Mouse (Mus musculus): Measurements from ENCODE around the gene Zfp804b. TPM values are rescaled to one million over a fixed set of nuclear protein-coding genes. Genes with fewer than 3 reads are reported as not detected.
A peak's percentile ranks its signal among the peaks of the same experiment; 100 is the strongest.
"Not testable (repeated sequence)": the region's sequence is repeated elsewhere in the genome, so short reads cannot be mapped to it uniquely, and the experiment has no call there.

Zfp804b gene
- 2.5 and 2.9 TPM in 2 replicates for total RNA-seq (2014; rRNA removed)
- polyA plus RNA-seq (2015; fragmentation: Nextera tagmentation; extraction: Ambion mirVana): 0.97 and 2.1 TPM in 2 replicates

DNA sequence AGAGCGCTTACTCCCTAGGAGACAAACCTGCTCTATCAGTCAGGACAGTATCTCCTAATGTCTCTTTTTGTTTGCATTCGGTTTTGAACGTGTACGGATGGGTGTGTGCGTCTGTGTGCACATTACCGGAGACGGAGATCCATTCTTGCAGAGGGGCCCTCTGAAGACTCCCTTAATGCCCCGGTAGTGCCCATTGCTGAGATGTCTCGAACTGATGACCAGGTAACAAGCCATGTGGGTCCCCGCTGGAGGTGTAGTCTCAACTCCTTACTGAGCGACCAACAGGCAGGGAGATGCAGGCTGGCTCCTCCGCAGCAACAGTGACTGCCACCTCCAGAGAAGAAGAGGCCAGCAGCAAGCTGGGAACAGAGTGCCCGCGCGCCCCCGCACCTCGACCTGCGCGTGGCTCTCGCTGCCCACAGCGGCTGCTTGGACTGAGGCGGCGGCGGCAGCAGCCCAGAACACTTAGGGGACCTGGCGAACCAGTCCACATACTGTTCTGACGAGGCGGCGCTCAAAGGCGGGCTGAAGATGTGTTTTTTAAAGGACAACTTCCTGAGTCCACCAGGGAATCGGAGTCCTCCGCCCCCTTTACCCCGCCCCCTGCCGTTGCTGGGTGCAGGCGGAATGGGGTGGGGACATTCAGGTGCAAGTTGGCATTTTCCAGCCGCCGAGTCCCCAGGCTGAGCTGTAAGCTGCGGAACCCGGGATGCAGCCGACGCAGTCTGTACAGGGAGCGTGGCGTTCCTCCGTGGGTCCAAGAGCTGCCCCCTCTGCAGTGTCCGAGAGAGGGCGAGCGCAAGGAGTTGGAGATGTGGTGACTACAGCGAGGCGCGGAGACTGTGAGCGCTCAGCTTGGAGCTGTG is at the start of gene Zfp804b:
TSS of gene Zfp804b (minus strand) at position 612 of the 866 bp plus-strand sequence.
- Histone ChIP-seq H3K27ac (ENCODE audit: low read depth, low read length) (peak within 1 kb of the TSS; percentile 35; the same call in 1 of the 2 replicates), H3K4me3 (ENCODE audit: low read depth, low read length) (peak within 1 kb of the TSS; percentile 58), H3K27me3 (ENCODE audit: insufficient read depth, low read length) (no peaks in the 10 kb centered on the region), H3K9ac (peak within 1 kb of the TSS; percentile 55), H3K36me3 (ENCODE audit: insufficient read depth) (no peaks in the 10 kb centered on the region), H3K4me2 (ENCODE audit: low read depth) (peak within 1 kb of the TSS; percentile 97), H3K4me1 (ENCODE audit: insufficient read depth) (no peaks in the 10 kb centered on the region), H3K9me3 (ENCODE audit: low read length) (no peaks in the 10 kb centered on the region)
- WGBS: 1% methylated on average over 50 of the region's 50 CpGs
- peak; percentile 39 for DNase-seq
- peak; percentile 88 for ATAC-seq
- TF ChIP-seq CTCF (IDR thresholded peaks at IDR 0.05; ENCODE audit: low read depth): peak; percentile 36; the same call in 1 of the 2 replicates

DNA sequence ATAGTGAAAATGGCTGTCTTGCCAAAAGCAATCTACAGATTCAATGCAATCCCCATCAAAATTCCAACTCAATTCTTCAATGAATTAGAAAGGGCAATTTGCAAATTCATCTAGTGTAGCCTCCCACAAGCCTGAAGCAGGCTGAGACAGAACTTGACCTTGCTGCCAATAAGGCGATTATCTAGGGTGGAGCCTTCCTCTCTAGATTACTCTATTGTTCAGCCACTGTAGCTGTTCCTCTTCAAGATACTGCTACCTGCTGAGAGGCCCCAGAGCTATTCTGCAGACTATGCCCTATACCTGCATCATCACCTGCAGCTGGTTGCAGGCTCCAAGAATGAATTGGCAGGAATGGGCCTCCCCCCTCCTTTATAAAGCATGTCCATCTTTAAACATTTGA is 20.1 kb upstream of the Zfp804b start:
- not testable (repeated sequence) for DNase-seq; H3K9ac ChIP-seq; H3K36me3 ChIP-seq (ENCODE audit: insufficient read depth); H3K4me2 ChIP-seq (ENCODE audit: low read depth); H3K4me3 ChIP-seq (ENCODE audit: low read depth, low read length); H3K4me1 ChIP-seq (ENCODE audit: insufficient read depth); H3K27me3 ChIP-seq (ENCODE audit: insufficient read depth, low read length); H3K27ac ChIP-seq (ENCODE audit: low read depth, low read length); H3K9me3 ChIP-seq (ENCODE audit: low read length); ATAC-seq
- 81% methylated on average over 1 of the region's 1 CpGs for WGBS

DNA sequence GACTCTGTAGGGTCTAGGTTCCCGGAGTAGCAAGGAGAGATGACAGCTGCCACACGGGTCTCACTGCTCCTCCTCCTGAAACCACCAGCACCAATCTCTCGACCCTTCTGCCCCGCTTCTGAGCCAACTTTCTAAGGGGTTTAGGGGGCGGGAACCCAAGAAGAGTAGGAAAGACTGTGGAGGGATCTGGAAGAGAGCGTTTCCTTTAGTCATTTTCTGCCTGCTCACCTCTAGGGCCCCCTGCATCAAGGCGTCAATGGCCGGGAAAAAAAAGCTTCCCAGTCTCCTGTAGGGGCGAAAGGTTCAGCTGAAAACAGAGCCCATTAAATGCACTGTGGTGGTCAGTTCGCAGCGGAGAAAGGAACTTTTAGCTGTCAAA is 444 bp upstream of the Zfp804b start:
- 1% methylated on average over 11 of the region's 11 CpGs for WGBS
- peak; percentile 42 for ATAC-seq
- Histone ChIP-seq H3K4me2 (ENCODE audit: low read depth) (peak overlapping the region; percentile 97), H3K27ac (ENCODE audit: low read depth, low read length) (no peak overlapping the region), H3K9me3 (ENCODE audit: low read length) (no peaks in the 10 kb centered on the region), H3K9ac (peak overlapping the region; percentile 55), H3K27me3 (ENCODE audit: insufficient read depth, low read length) (no peaks in the 10 kb centered on the region), H3K4me1 (ENCODE audit: insufficient read depth) (no peaks in the 10 kb centered on the region), H3K36me3 (ENCODE audit: insufficient read depth) (no peaks in the 10 kb centered on the region), H3K4me3 (ENCODE audit: low read depth, low read length) (peak overlapping the region; percentile 58)
- no peak for TF ChIP-seq CTCF (IDR thresholded peaks at IDR 0.05; ENCODE audit: low read depth)
- DNase-seq: no peak

DNA sequence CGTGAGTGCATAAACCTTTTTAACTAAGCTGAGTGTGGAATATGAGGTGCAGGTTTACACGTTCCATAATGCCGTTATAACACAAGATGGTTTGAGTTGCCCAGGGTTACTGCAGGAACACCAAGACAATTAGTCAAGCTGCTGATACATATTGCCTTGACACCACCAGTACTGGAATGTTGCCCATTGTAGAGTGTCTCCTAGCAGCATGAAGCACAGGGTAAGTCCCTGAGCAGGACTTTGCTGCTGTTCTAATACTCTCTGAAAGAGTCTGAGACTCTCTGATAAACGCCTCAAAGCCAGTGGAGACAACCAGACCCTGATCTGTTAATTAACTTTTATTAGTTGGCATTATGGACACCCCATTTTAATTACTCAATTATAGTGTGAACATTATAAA is 19.0 kb downstream of the Zfp804b start:
- 63% methylated on average over 4 of the region's 4 CpGs for WGBS

DNA sequence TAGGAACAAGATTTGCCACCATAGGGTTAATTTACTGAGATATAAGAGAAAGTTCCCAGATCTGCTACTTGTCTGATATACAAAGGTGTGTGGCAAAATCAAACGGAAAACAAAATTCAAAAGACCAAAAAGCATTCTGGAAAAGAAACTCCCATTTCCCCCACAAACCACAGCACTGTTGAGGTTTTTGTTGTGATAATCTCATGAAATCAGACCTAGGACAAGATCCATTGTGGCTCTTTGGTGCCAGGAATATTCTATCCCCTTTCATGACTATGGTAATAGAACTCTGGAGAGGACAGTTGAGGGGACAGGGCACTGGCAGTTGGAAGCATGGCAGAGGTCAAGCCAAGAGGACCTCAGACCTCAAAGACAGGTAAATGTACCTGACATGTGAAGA is 40.7 kb downstream of the Zfp804b start, which contains the start of gene Tex47:
TSS of gene Tex47 (plus strand) at position 301 of the 400 bp plus-strand sequence.
- H3K4me2 ChIP-seq (ENCODE audit: low read depth): no peak within 1 kb of the TSS
- ATAC-seq (no peak), DNase-seq (no peak)
- H3K9ac ChIP-seq: no peak within 1 kb of the TSS
- H3K4me1 ChIP-seq (ENCODE audit: insufficient read depth): no peaks in the 10 kb centered on the region
- no peak within 1 kb of the TSS for H3K27ac ChIP-seq (ENCODE audit: low read depth, low read length)
- H3K9me3 ChIP-seq (ENCODE audit: low read length): no peaks in the 10 kb centered on the region
- no peak for TF ChIP-seq CTCF (IDR thresholded peaks at IDR 0.05; ENCODE audit: low read depth)
- H3K36me3 ChIP-seq (ENCODE audit: insufficient read depth): no peaks in the 10 kb centered on the region
- no peak within 1 kb of the TSS for H3K4me3 ChIP-seq (ENCODE audit: low read depth, low read length)
- H3K27me3 ChIP-seq (ENCODE audit: insufficient read depth, low read length): no peaks in the 10 kb centered on the region
- WGBS: 84% methylated on average over 1 of the region's 1 CpGs

More for the DNA sequence above, 19.0 kb downstream of the Zfp804b start:
- Histone ChIP-seq H3K36me3 (ENCODE audit: insufficient read depth) (no peaks in the 10 kb centered on the region), H3K4me1 (ENCODE audit: insufficient read depth) (no peaks in the 10 kb centered on the region), H3K9ac (no peak overlapping the region), H3K27me3 (ENCODE audit: insufficient read depth, low read length) (no peaks in the 10 kb centered on the region), H3K4me2 (ENCODE audit: low read depth) (no peak overlapping the region), H3K27ac (ENCODE audit: low read depth, low read length) (no peak overlapping the region), H3K9me3 (ENCODE audit: low read length) (no peaks in the 10 kb centered on the region), H3K4me3 (ENCODE audit: low read depth, low read length) (no peak overlapping the region)
- no peak for TF ChIP-seq CTCF (IDR thresholded peaks at IDR 0.05; ENCODE audit: low read depth)
- ATAC-seq (no peak), DNase-seq (no peak)

DNA sequence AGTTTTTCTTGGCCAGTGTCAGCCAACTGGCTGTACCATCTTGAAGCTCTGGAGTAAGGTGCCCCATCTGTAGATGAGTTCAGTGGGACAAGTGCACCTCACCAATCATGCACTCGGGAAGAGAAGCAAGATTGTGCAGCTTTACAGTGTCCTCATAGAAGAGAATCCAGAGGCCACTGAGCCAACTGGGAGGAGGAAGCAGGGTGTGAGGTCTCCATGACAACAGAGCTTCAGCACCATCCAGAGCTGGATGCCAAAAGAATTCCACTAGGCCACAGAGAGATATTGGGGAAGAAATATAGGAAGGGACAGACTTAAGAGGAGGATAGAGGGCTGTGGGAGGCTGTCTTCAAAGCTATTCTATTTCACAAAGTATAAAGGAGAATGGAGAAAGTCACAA is 41.6 kb downstream of the Zfp804b start:
- DNase-seq (no peak), ATAC-seq (no peak)
- Histone ChIP-seq H3K4me1 (ENCODE audit: insufficient read depth) (no peaks in the 10 kb centered on the region), H3K9ac (no peak overlapping the region), H3K4me2 (ENCODE audit: low read depth) (no peak overlapping the region), H3K27ac (ENCODE audit: low read depth, low read length) (no peak overlapping the region), H3K9me3 (ENCODE audit: low read length) (no peaks in the 10 kb centered on the region), H3K27me3 (ENCODE audit: insufficient read depth, low read length) (no peaks in the 10 kb centered on the region), H3K4me3 (ENCODE audit: low read depth, low read length) (no peak overlapping the region), H3K36me3 (ENCODE audit: insufficient read depth) (no peaks in the 10 kb centered on the region)
- WGBS: 61% methylated on average over 1 of the region's 1 CpGs
- no peak for TF ChIP-seq CTCF (IDR thresholded peaks at IDR 0.05; ENCODE audit: low read depth)

DNA sequence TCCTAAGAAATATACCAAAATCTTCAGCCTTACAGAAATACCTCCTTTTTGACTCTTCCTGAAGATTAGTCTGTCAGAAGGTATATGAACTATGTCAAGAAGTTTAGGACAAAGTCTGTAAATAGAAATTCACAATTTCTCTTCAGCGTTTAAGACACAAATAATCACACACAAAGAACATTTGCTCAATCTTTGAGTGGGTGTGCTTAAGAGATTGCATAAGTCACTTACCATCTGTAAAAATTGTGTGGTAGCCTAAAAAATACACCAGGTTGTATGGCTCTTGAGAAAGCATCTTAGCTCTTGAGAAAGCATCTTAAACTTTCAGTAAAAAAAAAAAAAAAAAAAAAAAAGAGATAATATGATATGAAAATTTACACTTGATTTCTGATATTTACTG is 60.2 kb downstream of the Zfp804b start:
- no peak for TF ChIP-seq CTCF (IDR thresholded peaks at IDR 0.05; ENCODE audit: low read depth)
- H3K4me2 ChIP-seq (ENCODE audit: low read depth): no peak overlapping the region
- H3K27ac ChIP-seq (ENCODE audit: low read depth, low read length): no peak overlapping the region
- H3K9ac ChIP-seq: no peak overlapping the region
- no peaks in the 10 kb centered on the region for H3K36me3 ChIP-seq (ENCODE audit: insufficient read depth)
- H3K9me3 ChIP-seq (ENCODE audit: low read length): no peaks in the 10 kb centered on the region
- no peaks in the 10 kb centered on the region for H3K4me1 ChIP-seq (ENCODE audit: insufficient read depth)
- no peaks in the 10 kb centered on the region for H3K27me3 ChIP-seq (ENCODE audit: insufficient read depth, low read length)
- ATAC-seq: no peak
- H3K4me3 ChIP-seq (ENCODE audit: low read depth, low read length): no peak overlapping the region
- WGBS: 94% methylated on average over 1 of the region's 1 CpGs
- DNase-seq: no peak
